Mouse (Mus musculus) stomach, postnatal 0 days (tissue): ENCODE measurements around the gene Tagln2. TPM values are rescaled to one million over a fixed set of nuclear protein-coding genes. Genes with fewer than 3 reads are reported as not detected.

ENCODE experiments used
- ATAC-seq: fragments of 200-750 bp; cut with Nextera tagmentation; 2 replicates; pipeline ENCODE4 v1.8.0; 2017; ENCODE audit not compliant: low FRiP score, low TSS enrichment
- DNase-seq: peaks from one replicate; pipeline ENCODE4 v3.0.0-alpha.2; 2016; ENCODE audit warnings: low spot score
- H3K27ac ChIP-seq: fragments of 300-500 bp; sonication (generic); replicated peaks from 2 replicates; pipeline ENCODE4 v1.5.1; 2014; ENCODE audit warnings: mild to moderate bottlenecking, control low read depth
- H3K27me3 ChIP-seq: fragments of 300-500 bp; sonication (generic); 2 replicates; pipeline ENCODE4 v1.6.1; 2014; ENCODE audit warnings: low read length; ENCODE audit not compliant: control insufficient read depth, insufficient read depth
- H3K36me3 ChIP-seq: fragments of 300-500 bp; sonication (generic); 2 replicates; pipeline ENCODE4 v1.6.1; 2014; ENCODE audit warnings: low read length, mixed read lengths; ENCODE audit not compliant: control insufficient read depth, insufficient read depth
- H3K4me1 ChIP-seq: fragments of 300-500 bp; sonication (generic); replicated peaks from 2 replicates; pipeline ENCODE4 v1.6.1; 2014; ENCODE audit warnings: antibody characterized with exemption; ENCODE audit not compliant: control insufficient read depth, insufficient read depth
- H3K4me2 ChIP-seq: fragments of 300-500 bp; sonication (generic); replicated peaks from 2 replicates; pipeline ENCODE4 v1.6.1; 2014; ENCODE audit warnings: low read depth, mild to moderate bottlenecking, control low read depth, moderate library complexity
- H3K4me3 ChIP-seq: fragments of 300-500 bp; sonication (generic); 2 replicates; pipeline ENCODE4 v1.5.1; 2014; ENCODE audit warnings: low read depth, low read length, control low read depth
- H3K9ac ChIP-seq: fragments of 300-500 bp; sonication (generic); 2 replicates; pipeline ENCODE4 v1.6.1; 2014; ENCODE audit warnings: mild to moderate bottlenecking, low read length, control low read depth, mixed read lengths
- H3K9me3 ChIP-seq: fragments of 300-500 bp; sonication (generic); 2 replicates; pipeline ENCODE4 v1.6.1; 2016; ENCODE audit warnings: low read length; ENCODE audit not compliant: control insufficient read depth
- CTCF ChIP-seq: IDR thresholded peaks from 2 replicates; pipeline ENCODE4 v1.5.1; 2016; ENCODE audit warnings: antibody characterized with exemption, low read depth, mild to moderate bottlenecking, moderate library complexity
- EP300 ChIP-seq: optimal IDR thresholded peaks from 2 replicates; pipeline ENCODE3; 2016; ENCODE audit warnings: antibody characterized with exemption
- WGBS: fragments of 180-500 bp; shearing (Covaris S2); extraction: QIAGEN DNeasy Blood & Tissue Kit; methylation state at CpG from one replicate; pipeline ENCODE4 v1.1.7; 2014; 5-methylcytosine and 5-hydroxymethylcytosine counted together
- polyA plus RNA-seq: library from polyadenylated mRNA; unstranded; fragments of >200 nt; fragmentation: Nextera tagmentation; extraction: Ambion mirVana; gene quantifications from 2 replicates; pipeline ENCODE4 v1.2.1, GENCODE M21; 2015

The Tagln2 gene
- polyA plus RNA-seq, 1 experiment from 2014 or later, result 564 TPM

GRCm38 (mm10) chr1:172550551-172550951, 50.7 kb downstream of the Tagln2 start:
- Histone ChIP-seq H3K4me2 (peak overlapping the region; percentile 69), H3K27me3 (no peaks in the 10 kb centered on the region), H3K9me3 (no peaks in the 10 kb centered on the region), H3K4me3 (peak overlapping the region; percentile 48), H3K36me3 (no peaks in the 10 kb centered on the region), H3K4me1 (peaks cover 4% of the 10 kb centered on the region; the same call in 1 of the 2 replicates), H3K27ac (peak overlapping the region; percentile 74), H3K9ac (peak overlapping the region; percentile 54)
- DNase-seq (peak; percentile 82), ATAC-seq (peak; percentile 96)
- under 1% methylated on average over 7 of the region's 8 CpGs for WGBS
- TF ChIP-seq EP300 (no peak), CTCF (no peak)

- no peaks in the 10 kb centered on the region for H3K9me3 ChIP-seq
- ATAC-seq (no peak), DNase-seq (no peak)
- no peak overlapping the region for H3K27ac ChIP-seq
- H3K4me2 ChIP-seq, result peak overlapping the region; percentile 69
- no peaks in the 10 kb centered on the region for H3K36me3 ChIP-seq
- WGBS, result 11% methylated on average over 7 of the region's 7 CpGs
- no peaks in the 10 kb centered on the region for H3K27me3 ChIP-seq
- peak overlapping the region; percentile 48 for H3K4me3 ChIP-seq
- peaks cover 4% of the 10 kb centered on the region; the same call in 1 of the 2 replicates for H3K4me1 ChIP-seq
- TF ChIP-seq CTCF, result no peak
- no peak for TF ChIP-seq EP300
- H3K9ac ChIP-seq, result peak overlapping the region; percentile 27; the same call in 1 of the 2 replicates
Measured at GRCm38 (mm10) chr1:172551009-172551408, 51.2 kb downstream of the Tagln2 start.

- peak overlapping the region; percentile 40 for H3K27ac ChIP-seq
- DNase-seq, result no peak
Measured at GRCm38 (mm10) chr1:172552623-172553022, 52.8 kb downstream of the Tagln2 start.

GRCm38 (mm10) chr1:172555638-172556037, 55.8 kb downstream of the Tagln2 start, which contains the start of gene Vsig8:
Gene Vsig8, plus strand, starts transcription at chr1:172555938.
- Histone ChIP-seq H3K9ac (peak within 1 kb of the TSS; percentile 35; the same call in 1 of the 2 replicates), H3K4me1 (peaks cover 4% of the 10 kb centered on the region; the same call in 1 of the 2 replicates), H3K36me3 (no peaks in the 10 kb centered on the region), H3K4me2 (peak within 1 kb of the TSS; percentile 42), H3K27ac (peak within 1 kb of the TSS; percentile 87), H3K27me3 (no peaks in the 10 kb centered on the region), H3K4me3 (peak within 1 kb of the TSS; percentile 19), H3K9me3 (no peaks in the 10 kb centered on the region)
- ATAC-seq, result no peak
- TF ChIP-seq CTCF, result no peak
- no peak for TF ChIP-seq EP300
- WGBS, result 65% methylated on average over 11 of the region's 11 CpGs
- no peak for DNase-seq

More at GRCm38 (mm10) chr1:172552623-172553022, 52.8 kb downstream of the Tagln2 start:
- no peaks in the 10 kb centered on the region for H3K36me3 ChIP-seq
- no peak for ATAC-seq
- H3K4me3 ChIP-seq, result no peak overlapping the region
- H3K9ac ChIP-seq, result no peak overlapping the region
- peaks cover 4% of the 10 kb centered on the region; the same call in 1 of the 2 replicates for H3K4me1 ChIP-seq
- H3K4me2 ChIP-seq, result no peak overlapping the region
- no peaks in the 10 kb centered on the region for H3K9me3 ChIP-seq
- TF ChIP-seq CTCF (no peak), EP300 (no peak)
- WGBS, result 38% methylated on average over 1 of the region's 1 CpGs
- no peaks in the 10 kb centered on the region for H3K27me3 ChIP-seq

Other genes with a start within 250 kb of the Tagln2 start
- gene Atp1a4, start 241.6 kb upstream of the Tagln2 start, polyA plus RNA-seq, result not detected in 2 replicates
- gene Igsf8, start 238.4 kb upstream of the Tagln2 start, polyA plus RNA-seq, result 19.1 and 19.5 TPM in 2 replicates
- gene Atp1a2, start 202.0 kb upstream of the Tagln2 start, polyA plus RNA-seq, result 3.1 and 4.1 TPM in 2 replicates
- 0.07 TPM in 2 replicates for gene Kcnj9, start 170.7 kb upstream of the Tagln2 start, polyA plus RNA-seq
- 0.17 and 0.25 TPM in 2 replicates for gene Kcnj10, start 158.8 kb upstream of the Tagln2 start, polyA plus RNA-seq
- gene Pigm, start 123.5 kb upstream of the Tagln2 start, polyA plus RNA-seq, result 3.6 and 3.8 TPM in 2 replicates
- gene Slamf9, start 24.7 kb upstream of the Tagln2 start, polyA plus RNA-seq, result 1.8 TPM in 2 replicates
- 16.7 and 19.9 TPM in 2 replicates for gene Igsf9, start 18.3 kb upstream of the Tagln2 start, polyA plus RNA-seq
- gene Cfap45, start 20.8 kb downstream of the Tagln2 start, polyA plus RNA-seq, result 4.6 and 5.4 TPM in 2 replicates
- gene Vsig8, start 55.9 kb downstream of the Tagln2 start, polyA plus RNA-seq, result 19.2 and 22.7 TPM in 2 replicates
- 0.12 TPM in 1 of 2 replicates, not detected in the other for gene Slamf8, start 90.5 kb downstream of the Tagln2 start, polyA plus RNA-seq
- not detected in 2 replicates for gene Fcrl6, start 102.5 kb downstream of the Tagln2 start, polyA plus RNA-seq
- gene Dusp23, start 132.9 kb downstream of the Tagln2 start, polyA plus RNA-seq, result 15.5 and 17.1 TPM in 2 replicates
- gene Crp, start 198.0 kb downstream of the Tagln2 start, polyA plus RNA-seq, result 0.28 and 0.74 TPM in 2 replicates